Mouse (Mus musculus) liver, adult 2 months (tissue): ENCODE results near the gene Ptprg.

ENCODE experiments used
- CTCF ChIP-seq: fragments of 200-500 bp; IDR thresholded peaks from 2 replicates; pipeline ENCODE4 v1.5.1; 2011; ENCODE audit warnings: low read depth, low read length, control low read depth
- POLR2A ChIP-seq: fragments of 200-500 bp; IDR thresholded peaks from 2 replicates; pipeline ENCODE4 v1.6.1; 2011; ENCODE audit warnings: low read length, control low read depth; ENCODE audit not compliant: insufficient read depth; ENCODE audit errors: extremely low read depth

GRCm38 (mm10) chr14:12145919-12146318, 592.6 kb downstream of the Ptprg start:
- no peak for TF ChIP-seq CTCF
- no peak for TF ChIP-seq POLR2A
